Mouse (Mus musculus): ENCODE measurements at regions not wholly inside any gene's neighbourhood (a gene's known extent, or its start where the extent isn't known, plus 50 kb on each side); places are given as distances from the start of the nearest gene placed in this dataset.

GRCm38 (mm10) chr6:117775304-117776050, 65.5 kb upstream of the Zfp637 start:
- Histone ChIP-seq H3K4me3 (ENCODE audit: low read depth, low read length) (no peak overlapping the region), H3K9me3 (replicated peaks; ENCODE audit: control insufficient read depth, low read length) (no peaks in the 10 kb centered on the region), H3K4me1 (ENCODE audit: control insufficient read depth, insufficient read depth, low read length) (no peaks in the 10 kb centered on the region), H3K9ac (replicated peaks; ENCODE audit: low read length) (no peak overlapping the region), H3K4me2 (ENCODE audit: low read depth, low read length) (no peak overlapping the region), H3K36me3 (replicated peaks; ENCODE audit: control insufficient read depth, insufficient read depth, low read depth, low read length) (no peaks in the 10 kb centered on the region), H3K27ac (replicated peaks; ENCODE audit: low read depth, low read length) (no peak overlapping the region), H3K27me3 (ENCODE audit: control insufficient read depth, insufficient read depth, low read length) (no peaks in the 10 kb centered on the region)
- ATAC-seq (replicated peaks; ENCODE audit: insufficient number of reproducible peaks, low FRiP score, low TSS enrichment, low read depth) (no peak), DNase-seq (ENCODE audit: low spot score) (no peak)
- WGBS: 85% methylated on average over 11 of the region's 11 CpGs

- Histone ChIP-seq H3K27me3 (ENCODE audit: control insufficient read depth, insufficient read depth, low read length) (no peaks in the 10 kb centered on the region), H3K4me1 (ENCODE audit: control insufficient read depth, insufficient read depth, low read length) (no peaks in the 10 kb centered on the region), H3K9ac (replicated peaks; ENCODE audit: low read length) (no peak overlapping the region), H3K36me3 (replicated peaks; ENCODE audit: control insufficient read depth, insufficient read depth, low read depth, low read length) (no peaks in the 10 kb centered on the region), H3K27ac (replicated peaks; ENCODE audit: low read depth, low read length) (no peak overlapping the region), H3K4me3 (ENCODE audit: low read depth, low read length) (no peak overlapping the region), H3K4me2 (ENCODE audit: low read depth, low read length) (no peak overlapping the region), H3K9me3 (replicated peaks; ENCODE audit: control insufficient read depth, low read length) (no peaks in the 10 kb centered on the region)
- no peak for DNase-seq (ENCODE audit: low spot score)
- 84% methylated on average over 2 of the region's 2 CpGs for WGBS
- ATAC-seq (replicated peaks; ENCODE audit: insufficient number of reproducible peaks, low FRiP score, low TSS enrichment, low read depth): no peak
Observed at GRCm38 (mm10) chr6:117778027-117778426, 63.0 kb upstream of the Zfp637 start.

GRCm38 (mm10) chr6:117778481-117778880, 62.5 kb upstream of the Zfp637 start:
- DNase-seq (ENCODE audit: low spot score): no peak
- H3K27ac ChIP-seq (replicated peaks; ENCODE audit: low read depth, low read length): no peak overlapping the region
- no peak overlapping the region for H3K4me2 ChIP-seq (ENCODE audit: low read depth, low read length)
- H3K9me3 ChIP-seq (replicated peaks; ENCODE audit: control insufficient read depth, low read length): no peaks in the 10 kb centered on the region
- H3K27me3 ChIP-seq (ENCODE audit: control insufficient read depth, insufficient read depth, low read length): no peaks in the 10 kb centered on the region
- ATAC-seq (replicated peaks; ENCODE audit: insufficient number of reproducible peaks, low FRiP score, low TSS enrichment, low read depth): no peak
- no peak overlapping the region for H3K9ac ChIP-seq (replicated peaks; ENCODE audit: low read length)
- 78% methylated on average over 8 of the region's 8 CpGs for WGBS
- H3K36me3 ChIP-seq (replicated peaks; ENCODE audit: control insufficient read depth, insufficient read depth, low read depth, low read length): no peaks in the 10 kb centered on the region
- H3K4me1 ChIP-seq (ENCODE audit: control insufficient read depth, insufficient read depth, low read length): no peaks in the 10 kb centered on the region
- H3K4me3 ChIP-seq (ENCODE audit: low read depth, low read length): no peak overlapping the region

GRCm38 (mm10) chr6:117779020-117779419, 62.0 kb upstream of the Zfp637 start:
- Histone ChIP-seq H3K27ac (replicated peaks; ENCODE audit: low read depth, low read length) (no peak overlapping the region), H3K4me2 (ENCODE audit: low read depth, low read length) (no peak overlapping the region), H3K27me3 (ENCODE audit: control insufficient read depth, insufficient read depth, low read length) (no peaks in the 10 kb centered on the region), H3K9ac (replicated peaks; ENCODE audit: low read length) (no peak overlapping the region), H3K4me3 (ENCODE audit: low read depth, low read length) (no peak overlapping the region), H3K36me3 (replicated peaks; ENCODE audit: control insufficient read depth, insufficient read depth, low read depth, low read length) (no peaks in the 10 kb centered on the region), H3K9me3 (replicated peaks; ENCODE audit: control insufficient read depth, low read length) (no peaks in the 10 kb centered on the region), H3K4me1 (ENCODE audit: control insufficient read depth, insufficient read depth, low read length) (no peaks in the 10 kb centered on the region)
- ATAC-seq (replicated peaks; ENCODE audit: insufficient number of reproducible peaks, low FRiP score, low TSS enrichment, low read depth): no peak
- DNase-seq (ENCODE audit: low spot score): no peak
- 88% methylated on average over 7 of the region's 7 CpGs for WGBS

GRCm38 (mm10) chr6:117788580-117789540, 52.1 kb upstream of the Zfp637 start:
- Histone ChIP-seq H3K27ac (replicated peaks; ENCODE audit: low read depth, low read length) (no peak overlapping the region), H3K27me3 (ENCODE audit: control insufficient read depth, insufficient read depth, low read length) (no peaks in the 10 kb centered on the region), H3K36me3 (replicated peaks; ENCODE audit: control insufficient read depth, insufficient read depth, low read depth, low read length) (no peaks in the 10 kb centered on the region), H3K4me2 (ENCODE audit: low read depth, low read length) (no peak overlapping the region), H3K4me1 (ENCODE audit: control insufficient read depth, insufficient read depth, low read length) (no peaks in the 10 kb centered on the region), H3K4me3 (ENCODE audit: low read depth, low read length) (no peak overlapping the region), H3K9me3 (replicated peaks; ENCODE audit: control insufficient read depth, low read length) (no peaks in the 10 kb centered on the region), H3K9ac (replicated peaks; ENCODE audit: low read length) (no peak overlapping the region)
- 77% methylated on average over 12 of the region's 12 CpGs for WGBS
- ATAC-seq (replicated peaks; ENCODE audit: insufficient number of reproducible peaks, low FRiP score, low TSS enrichment, low read depth) (no peak), DNase-seq (ENCODE audit: low spot score) (no peak)

GRCm38 (mm10) chr6:117790581-117790980, 50.4 kb upstream of the Zfp637 start:
- no peak for DNase-seq (ENCODE audit: low spot score)
- WGBS: 90% methylated on average over 6 of the region's 6 CpGs
- no peaks in the 10 kb centered on the region for H3K4me1 ChIP-seq (ENCODE audit: control insufficient read depth, insufficient read depth, low read length)

More at GRCm38 (mm10) chr6:117790581-117790980, 50.4 kb upstream of the Zfp637 start:
- Histone ChIP-seq H3K9me3 (replicated peaks; ENCODE audit: control insufficient read depth, low read length) (no peaks in the 10 kb centered on the region), H3K4me2 (ENCODE audit: low read depth, low read length) (no peak overlapping the region), H3K27ac (replicated peaks; ENCODE audit: low read depth, low read length) (no peak overlapping the region), H3K4me3 (ENCODE audit: low read depth, low read length) (no peak overlapping the region), H3K9ac (replicated peaks; ENCODE audit: low read length) (no peak overlapping the region), H3K27me3 (ENCODE audit: control insufficient read depth, insufficient read depth, low read length) (no peaks in the 10 kb centered on the region), H3K36me3 (replicated peaks; ENCODE audit: control insufficient read depth, insufficient read depth, low read depth, low read length) (no peaks in the 10 kb centered on the region)
- no peak for ATAC-seq (replicated peaks; ENCODE audit: insufficient number of reproducible peaks, low FRiP score, low TSS enrichment, low read depth)
